Mouse (Mus musculus) heart, postnatal 0 days (tissue): Measurements from ENCODE around the gene Flt3l.

Experiments
- CTCF ChIP-seq: IDR thresholded peaks from 2 replicates; pipeline ENCODE4 v1.5.1; 2016; ENCODE audit warnings: antibody characterized with exemption, control low read depth, low read depth
- EP300 ChIP-seq: IDR thresholded peaks from 2 replicates; pipeline ENCODE4 v1.6.1; 2016; ENCODE audit warnings: antibody characterized with exemption, low read depth

DNA sequence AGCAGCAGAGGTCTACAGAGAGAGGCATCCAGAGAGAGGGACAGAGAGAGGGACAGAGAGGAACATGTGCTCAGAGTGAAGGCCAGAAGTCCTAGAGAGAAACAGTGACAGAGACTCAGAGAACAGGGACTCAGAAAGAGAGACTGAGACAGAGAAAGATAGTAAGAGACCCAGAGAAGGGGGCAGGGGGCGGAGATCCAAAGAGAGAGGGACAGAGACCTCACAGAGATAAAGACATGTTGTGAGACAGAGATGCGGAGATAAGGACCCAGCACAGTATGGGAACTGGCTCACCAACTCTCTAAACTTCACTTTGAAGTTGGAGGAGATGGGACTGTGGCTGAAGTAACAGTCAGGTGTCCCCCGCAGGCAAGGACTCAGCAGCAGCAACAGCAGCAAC is 862 bp downstream of the Flt3l start:
- TF ChIP-seq CTCF (no peak), EP300 (no peak)
